Mouse (Mus musculus) left cerebral cortex, postnatal 36 days (tissue): ENCODE results near the gene Man1c1. TPM values are rescaled to one million over a fixed set of nuclear protein-coding genes. Genes with fewer than 3 reads are reported as not detected.

ENCODE experiments used
- microRNA-seq: library from miRNA; unstranded; fragments of <30 nt; microRNA quantifications from one replicate; pipeline ENCODE4 v1.2.0, GENCODE M21; 2022
- total RNA-seq, 2 experiments: library from RNA; stranded (reverse); gene quantifications; 2 replicates each; pipeline ENCODE4 v1.2.3; 2021

The Man1c1 gene
- total RNA-seq, 2 experiments from 2014 or later: 37.8 to 42.0 TPM

Small RNAs within 50 kb of the gene (microRNA-seq; reads per million reads assigned to microRNA genes)
- not detected for gene Mir6403

Other genes starting within 250 kb of the Man1c1 start
- gene Stmn1, start 236.0 kb downstream of the Man1c1 start, total RNA-seq: 1,000 to 10,000 TPM; 1,022 to 1,141 TPM
- gene Paqr7, start 207.6 kb downstream of the Man1c1 start, total RNA-seq: 10 to 100 TPM; 56.5 to 65.6 TPM
- under 1 TPM in 1 of 2 experiments, not detected in 1; 0.32 TPM for gene Aunip, start 193.3 kb downstream of the Man1c1 start, total RNA-seq
- gene Mtfr1l, start 168.9 kb downstream of the Man1c1 start, total RNA-seq: 10 to 100 TPM; 61.9 to 70.2 TPM
- gene Selenon, start 152.1 kb downstream of the Man1c1 start, total RNA-seq: 10 to 100 TPM; 19.6 to 21.2 TPM
- gene Ldlrap1, start 63.7 kb upstream of the Man1c1 start, total RNA-seq: 1 to 10 TPM; 3.1 to 3.5 TPM
- gene Maco1, start 149.1 kb upstream of the Man1c1 start, total RNA-seq: 10 to 100 TPM; 49.7 to 56.6 TPM
- not detected for gene Rhd, start 160.2 kb upstream of the Man1c1 start, total RNA-seq
- gene Tmem50a, start 210.7 kb upstream of the Man1c1 start, total RNA-seq: 100 to 1,000 TPM; 116 to 138 TPM
- gene Rsrp1, start 219.3 kb upstream of the Man1c1 start, total RNA-seq: 100 to 1,000 TPM; 258 to 266 TPM
- gene Syf2, start 226.6 kb upstream of the Man1c1 start, total RNA-seq: 10 to 100 TPM; 49.9 to 59.3 TPM